ENCODE assay signal across 9 mouse cellular contexts in the genomic region with DNA sequence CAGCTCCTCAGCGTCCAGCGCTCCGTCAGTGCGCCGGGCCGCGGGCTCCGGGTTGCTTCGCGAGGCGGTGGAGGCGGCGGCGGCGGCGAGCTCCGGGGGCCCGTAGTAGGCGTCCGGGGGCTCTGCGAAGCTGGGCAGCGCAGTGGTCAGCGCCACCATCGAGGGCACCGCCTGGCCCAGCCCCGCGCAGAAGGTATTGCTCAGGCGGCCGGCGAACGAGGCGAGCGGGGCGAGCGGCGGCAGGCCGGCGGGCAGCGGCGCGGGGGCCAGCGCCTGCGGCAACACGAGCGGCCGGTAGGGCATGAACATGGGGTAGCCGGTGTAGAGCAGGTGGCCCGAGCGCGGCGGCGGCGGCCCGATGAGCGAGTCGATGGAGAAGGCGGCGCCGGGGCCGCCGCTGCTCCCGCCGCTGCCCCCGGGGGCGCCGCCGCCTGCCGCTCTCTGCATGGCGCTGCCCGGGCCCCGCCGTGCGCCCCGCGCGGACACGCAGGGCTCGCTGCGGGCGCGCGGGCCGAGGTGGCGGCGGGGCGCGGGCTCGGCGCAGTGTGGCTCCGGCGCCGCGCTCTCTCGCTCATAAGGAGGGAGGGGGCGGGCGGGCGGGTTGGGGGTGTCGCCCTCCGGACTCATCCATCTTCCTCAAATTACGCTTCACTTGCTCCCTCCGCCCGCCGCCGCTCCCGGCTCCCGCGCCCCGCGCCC. TPM values are rescaled to one million over a fixed set of nuclear protein-coding genes. Genes with fewer than 3 reads are reported as not detected.
DNase-seq lines count a peak whose midpoint lies in the region; ATAC-seq and TF ChIP-seq lines count a peak whose summit lies in the region.
"Had no signal": no experiment of that assay in that cellular context is flagged by ENCODE, and none has a peak within 500 bp of the region (broad histone marks: within the 10 kb centered on the region; RNA-seq: fewer than 3 reads in every experiment).

No protein-coding gene starts in this region.

- peak overlapping the region; percentile 70 for H3K4me2 ChIP-seq in heart, postnatal 0 days (ENCODE audit: low read depth, low read length)
- H3K4me2 ChIP-seq in liver, postnatal 0 days (ENCODE audit: low read depth, low read length): peak overlapping the region; percentile 62

- DNase-seq in gastrocnemius, postnatal 10 days: peak; percentile 26
- no peak for DNase-seq in gastrocnemius, adult 18-20 months (ENCODE audit: low spot score)
- DNase-seq in heart, postnatal 0 days (ENCODE audit: low spot score): no peak
- no peak for DNase-seq in liver, postnatal 0 days
- no peak for DNase-seq in right cerebral cortex, postnatal 36 days (ENCODE audit: low spot score in 2 of 2)
- no peak for DNase-seq in thymus, postnatal 10 days (ENCODE audit: low spot score in 2 of 2)

- WGBS in heart, postnatal 0 days: under 1% methylated on average over 58 of the region's 109 CpGs
- WGBS in liver, postnatal 0 days (ENCODE audit: insufficient replicate concordance): under 1% methylated on average over 48 of the region's 109 CpGs

- H3K9ac ChIP-seq in heart, postnatal 0 days (replicated peaks; ENCODE audit: low read depth, low read length): no peak overlapping the region
- no peak overlapping the region for H3K9ac ChIP-seq in liver, postnatal 0 days (replicated peaks)

- no peak for TF ChIP-seq EP300 in heart, postnatal 0 days (IDR thresholded peaks at IDR 0.05; ENCODE audit: low read depth)
- no peak for TF ChIP-seq EP300 in liver, postnatal 0 days (IDR thresholded peaks at IDR 0.05; ENCODE audit: low read depth)

- ATAC-seq in heart, postnatal 0 days (ENCODE audit: insufficient read depth, low read depth): peak; percentile 27; the same call in 1 of the 2 replicates
- 0 out of 2 replicates have a peak, but pooled peaks have one; percentile 17 for ATAC-seq in liver, postnatal 0 days
- no peak for ATAC-seq in erythroblast, adult 5-6 weeks (replicated peaks; ENCODE audit: low FRiP score, poor library complexity, severe bottlenecking)

- no peak overlapping the region for H3K27ac ChIP-seq in heart, postnatal 0 days (ENCODE audit: low read depth)
- no peak overlapping the region for H3K27ac ChIP-seq in liver, postnatal 0 days (ENCODE audit: low read depth)

- H3K4me1 ChIP-seq in E14TG2a.4 (replicated peaks; ENCODE audit: low read depth, low read length): peaks cover 46% of the 10 kb centered on the region
- H3K4me1 ChIP-seq in heart, postnatal 0 days (ENCODE audit: control insufficient read depth, insufficient read depth): 0 out of 2 replicates have a peak, but pooled peaks cover 6% of the 10 kb centered on the region
- H3K4me1 ChIP-seq in liver, postnatal 0 days (ENCODE audit: insufficient read depth): peaks cover 10% of the 10 kb centered on the region

- H3K36me3 ChIP-seq in E14TG2a.4 (ENCODE audit: insufficient read depth, low read length): no peaks in the 10 kb centered on the region
- no peaks in the 10 kb centered on the region for H3K36me3 ChIP-seq in heart, postnatal 0 days (replicated peaks; ENCODE audit: control insufficient read depth, insufficient read depth, low read length)
- no peaks in the 10 kb centered on the region for H3K36me3 ChIP-seq in liver, postnatal 0 days (replicated peaks; ENCODE audit: insufficient read depth, low read length)

- peaks cover 87% of the 10 kb centered on the region for H3K27me3 ChIP-seq in E14TG2a.4 (ENCODE audit: insufficient read depth, low read length)
- peaks cover 91% of the 10 kb centered on the region for H3K27me3 ChIP-seq in heart, postnatal 0 days (ENCODE audit: control insufficient read depth, insufficient read depth, low read length)
- H3K27me3 ChIP-seq in liver, postnatal 0 days (ENCODE audit: insufficient read depth, low read length): peaks cover 92% of the 10 kb centered on the region

- H3K9me3 ChIP-seq in E14TG2a.4 (ENCODE audit: low read length): no peaks in the 10 kb centered on the region
- H3K9me3 ChIP-seq in heart, postnatal 0 days (replicated peaks; ENCODE audit: control insufficient read depth, low read length): no peaks in the 10 kb centered on the region
- no peaks in the 10 kb centered on the region for H3K9me3 ChIP-seq in liver, postnatal 0 days (ENCODE audit: low read length)

- peak overlapping the region; percentile 77 for H3K4me3 ChIP-seq in E14TG2a.4 (replicated peaks; ENCODE audit: low read length)
- peak overlapping the region; percentile 41 for H3K4me3 ChIP-seq in heart, postnatal 0 days (ENCODE audit: low read depth, low read length)
- peak overlapping the region; percentile 25 for H3K4me3 ChIP-seq in liver, postnatal 0 days (ENCODE audit: low read depth, low read length)

- no peak for TF ChIP-seq CTCF in E14TG2a.4 (conservative IDR thresholded peaks at IDR 0.05; ENCODE audit: low read length)
- no peak for TF ChIP-seq CTCF in heart, postnatal 0 days (IDR thresholded peaks at IDR 0.05; ENCODE audit: low read depth)
- no peak for TF ChIP-seq CTCF in liver, postnatal 0 days (IDR thresholded peaks at IDR 0.05; ENCODE audit: low read depth)

RNA-seq across cellular contexts. Expression of a gene that starts 0.7 kb away (rescaled TPM):
- total RNA-seq in gastrocnemius, postnatal 10 days (2021): not detected
- total RNA-seq in gastrocnemius, adult 18-20 months (2021): not detected
- not detected in 2 replicates for total RNA-seq in heart, postnatal 0 days (2014; rRNA removed; ENCODE audit: low replicate concordance)
- polyA plus RNA-seq in heart, postnatal 0 days (2015; fragmentation: Nextera tagmentation; extraction: Ambion mirVana): not detected in 2 replicates
- polyA plus RNA-seq in liver, postnatal 0 days (2015; fragmentation: Nextera tagmentation; extraction: Ambion mirVana): not detected in 2 replicates
- total RNA-seq in erythroblast, adult 5-6 weeks (2015; ENCODE audit: low replicate concordance): not detected in 2 replicates
- not detected in 2 replicates for total RNA-seq in erythroblast, adult 5-6 weeks (2017; ENCODE audit: low replicate concordance)
- total RNA-seq: gastrocnemius, postnatal 14 days had no signal

RNA-seq across cellular contexts. Expression of a gene that starts 14.4 kb away (rescaled TPM):
- total RNA-seq in gastrocnemius, postnatal 10 days (2021): 10 to 100 TPM; 31.3 to 37.4 TPM
- 100 to 1,000 TPM; 101 to 107 TPM for total RNA-seq in gastrocnemius, adult 18-20 months (2021)
- total RNA-seq in heart, postnatal 0 days (2014; rRNA removed; ENCODE audit: low replicate concordance): 34.4 and 44.0 TPM in 2 replicates
- polyA plus RNA-seq in heart, postnatal 0 days (2015; fragmentation: Nextera tagmentation; extraction: Ambion mirVana): 20.8 and 24.3 TPM in 2 replicates
- 0.06 and 0.14 TPM in 2 replicates for polyA plus RNA-seq in liver, postnatal 0 days (2015; fragmentation: Nextera tagmentation; extraction: Ambion mirVana)
- not detected in 2 replicates for total RNA-seq in erythroblast, adult 5-6 weeks (2015; ENCODE audit: low replicate concordance)
- 0.14 TPM in 1 of 2 replicates, not detected in the other for total RNA-seq in erythroblast, adult 5-6 weeks (2017; ENCODE audit: low replicate concordance)

RNA-seq across cellular contexts. Expression of a gene that starts 30.3 kb away (rescaled TPM):
- not detected for total RNA-seq in gastrocnemius, postnatal 10 days (2021)
- total RNA-seq in gastrocnemius, adult 18-20 months (2021): not detected
- not detected in 2 replicates for total RNA-seq in heart, postnatal 0 days (2014; rRNA removed; ENCODE audit: low replicate concordance)
- not detected in 2 replicates for polyA plus RNA-seq in heart, postnatal 0 days (2015; fragmentation: Nextera tagmentation; extraction: Ambion mirVana)
- polyA plus RNA-seq in liver, postnatal 0 days (2015; fragmentation: Nextera tagmentation; extraction: Ambion mirVana): not detected in 2 replicates
- not detected in 2 replicates for total RNA-seq in erythroblast, adult 5-6 weeks (2015; ENCODE audit: low replicate concordance)
- not detected in 2 replicates for total RNA-seq in erythroblast, adult 5-6 weeks (2017; ENCODE audit: low replicate concordance)
- total RNA-seq: gastrocnemius, postnatal 14 days had no signal

RNA-seq across cellular contexts. Expression of a gene that starts 50.9 kb away (rescaled TPM):
- 10 to 100 TPM; 66.4 to 74.0 TPM for total RNA-seq in gastrocnemius, postnatal 10 days (2021)
- total RNA-seq in gastrocnemius, adult 18-20 months (2021): 100 to 1,000 TPM; 108 to 112 TPM
- total RNA-seq in heart, postnatal 0 days (2014; rRNA removed; ENCODE audit: low replicate concordance): 53.7 and 56.0 TPM in 2 replicates
- 46.0 and 49.6 TPM in 2 replicates for polyA plus RNA-seq in heart, postnatal 0 days (2015; fragmentation: Nextera tagmentation; extraction: Ambion mirVana)
- polyA plus RNA-seq in liver, postnatal 0 days (2015; fragmentation: Nextera tagmentation; extraction: Ambion mirVana): 24.9 and 26.4 TPM in 2 replicates
- 7.1 and 9.8 TPM in 2 replicates for total RNA-seq in erythroblast, adult 5-6 weeks (2015; ENCODE audit: low replicate concordance)
- total RNA-seq in erythroblast, adult 5-6 weeks (2017; ENCODE audit: low replicate concordance): 17.4 and 22.3 TPM in 2 replicates

Comparison
In these comparisons a context has a peak if more than half of its experiments do, and no peak if none do; other contexts are left out.
1. H3K4me3 ChIP-seq: peak in every context shown above with its lines; median percentile 77 in E14TG2a.4; 41 in heart, postnatal 0 days; 25 in liver, postnatal 0 days.
2. RNA of a gene that starts 14.4 kb away (total RNA-seq): 101 to 107 TPM in gastrocnemius, adult 18-20 months, 34.4 to 44.0 TPM in heart, postnatal 0 days and 31.3 to 37.4 TPM in gastrocnemius, postnatal 10 days; 0.14 TPM in erythroblast, adult 5-6 weeks; every median in the first group is over 10 times any median in the second.